Mouse (Mus musculus) neural tube, embryonic 14.5 days (tissue): Measurements from ENCODE around the gene Olfr1419. TPM values are rescaled to one million over a fixed set of nuclear protein-coding genes. Genes with fewer than 3 reads are reported as not detected.
"Not testable (repeated sequence)": the region's sequence is repeated elsewhere in the genome, so short reads cannot be mapped to it uniquely, and the experiment has no call there.

ENCODE experiments used
- ATAC-seq: fragments of 200-750 bp; cut with Nextera tagmentation; 2 replicates; pipeline ENCODE4 v1.8.0; 2017; ENCODE audit warnings: low read depth, mild to moderate bottlenecking, moderate TSS enrichment, moderate library complexity
- H3K27ac ChIP-seq: fragments of 300-500 bp; sonication (generic); 2 replicates; pipeline ENCODE4 v1.5.1; 2014; ENCODE audit warnings: low read depth, mild to moderate bottlenecking, control low read depth, low read length, moderate library complexity, mixed read lengths
- H3K27me3 ChIP-seq: fragments of 300-500 bp; sonication (generic); 2 replicates; pipeline ENCODE4 v1.6.1; 2014; ENCODE audit warnings: low read length; ENCODE audit not compliant: control insufficient read depth, insufficient read depth
- H3K36me3 ChIP-seq: fragments of 300-500 bp; sonication (generic); 2 replicates; pipeline ENCODE4 v1.6.1; 2014; ENCODE audit warnings: low read length, mixed read lengths; ENCODE audit not compliant: control insufficient read depth, insufficient read depth
- H3K4me1 ChIP-seq: fragments of 300-500 bp; sonication (generic); 2 replicates; pipeline ENCODE4 v1.6.1; 2014; ENCODE audit warnings: low read length; ENCODE audit not compliant: control insufficient read depth, insufficient read depth
- H3K4me2 ChIP-seq: fragments of 300-500 bp; sonication (generic); 2 replicates; pipeline ENCODE4 v1.6.1; 2014; ENCODE audit warnings: mild to moderate bottlenecking, low read depth, low read length, control low read depth
- H3K4me3 ChIP-seq: fragments of 300-500 bp; sonication (generic); 2 replicates; pipeline ENCODE4 v1.5.1; 2014; ENCODE audit warnings: low read depth, low read length, control low read depth, mixed read lengths
- H3K9ac ChIP-seq: fragments of 300-500 bp; sonication (generic); replicated peaks from 2 replicates; pipeline ENCODE4 v1.6.1; 2014; ENCODE audit warnings: low read depth, mild to moderate bottlenecking, control low read depth, low read length, mixed read lengths
- H3K9me3 ChIP-seq: fragments of 300-500 bp; sonication (generic); 2 replicates; pipeline ENCODE4 v1.6.1; 2016; ENCODE audit warnings: low read length; ENCODE audit not compliant: control insufficient read depth
- WGBS: fragments of 180-500 bp; shearing (Covaris S2); extraction: QIAGEN DNeasy Blood & Tissue Kit; methylation state at CpG from one replicate; pipeline ENCODE4 v1.1.7; 2014; 5-methylcytosine and 5-hydroxymethylcytosine counted together
- polyA plus RNA-seq: library from polyadenylated mRNA; unstranded; fragments of >200 nt; fragmentation: Nextera tagmentation; extraction: Ambion mirVana; gene quantifications from 2 replicates; pipeline ENCODE4 v1.2.1, GENCODE M21; 2014

The Olfr1419 gene
- not detected in 2 replicates for polyA plus RNA-seq

GRCm38 (mm10) chr19:11875006-11875405 lies at the start of gene Olfr1419:
Gene Olfr1419, minus strand, starts transcription at chr19:11875106.
- H3K4me1 ChIP-seq, result no peaks in the 10 kb centered on the region
- no peaks in the 10 kb centered on the region for H3K9me3 ChIP-seq
- H3K27me3 ChIP-seq, result no peaks in the 10 kb centered on the region
- no peak within 1 kb of the TSS for H3K4me2 ChIP-seq
- H3K27ac ChIP-seq, result no peak within 1 kb of the TSS
- H3K4me3 ChIP-seq, result no peak within 1 kb of the TSS
- 55% methylated on average over 1 of the region's 1 CpGs for WGBS
- ATAC-seq, result no peak
- no peak within 1 kb of the TSS for H3K9ac ChIP-seq
- no peaks in the 10 kb centered on the region for H3K36me3 ChIP-seq

DNA sequence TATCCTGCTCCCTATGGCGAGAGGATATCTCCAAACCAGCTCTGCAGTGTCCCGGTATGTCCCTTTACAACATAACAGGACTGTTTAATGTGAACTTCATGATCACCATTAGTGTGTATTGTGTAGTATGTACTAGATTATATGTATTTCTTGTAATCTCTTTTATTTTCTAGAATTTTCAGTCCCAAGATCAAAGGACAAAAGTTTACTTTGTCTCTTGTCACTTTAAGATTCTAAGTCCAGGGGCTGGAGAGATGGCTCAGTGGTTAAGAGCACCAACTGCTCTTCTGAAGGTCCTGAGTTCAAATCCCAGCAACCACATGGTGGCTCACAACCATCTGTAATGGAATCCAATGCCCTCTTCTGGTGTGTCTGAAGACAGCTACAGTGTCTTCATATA lies 47.6 kb upstream of the Olfr1419 start:
- not testable (repeated sequence) for H3K4me2 ChIP-seq, H3K4me3 ChIP-seq, H3K9me3 ChIP-seq, H3K27ac ChIP-seq, ATAC-seq, H3K27me3 ChIP-seq, H3K9ac ChIP-seq, H3K4me1 ChIP-seq
- WGBS, result 97% methylated on average over 2 of the region's 2 CpGs
- peaks cover 56% of the 10 kb centered on the region for H3K36me3 ChIP-seq

DNA sequence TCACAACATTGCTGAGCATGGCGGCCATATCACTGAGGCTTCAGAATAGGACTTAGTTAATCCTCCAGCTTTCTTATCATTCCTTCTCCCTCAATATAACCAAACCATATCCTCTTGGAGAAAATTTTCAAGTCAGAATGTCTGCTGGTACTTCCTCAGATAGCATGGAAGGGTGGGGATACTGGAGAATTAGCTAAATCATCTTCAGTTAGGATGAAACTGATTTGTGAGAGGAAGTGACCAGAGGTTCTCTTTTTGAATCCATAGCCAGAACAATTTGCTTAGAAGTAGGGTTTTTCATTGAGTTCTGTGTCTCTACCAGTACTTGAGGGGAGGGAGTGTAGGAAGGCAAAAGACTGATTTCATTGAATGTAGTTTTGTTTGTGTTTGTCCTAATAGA lies 47.2 kb upstream of the Olfr1419 start:
- Histone ChIP-seq H3K27ac (no peak overlapping the region), H3K4me2 (no peak overlapping the region), H3K9me3 (no peaks in the 10 kb centered on the region), H3K27me3 (no peaks in the 10 kb centered on the region), H3K4me1 (no peaks in the 10 kb centered on the region), H3K36me3 (peaks cover 52% of the 10 kb centered on the region), H3K4me3 (no peak overlapping the region), H3K9ac (no peak overlapping the region)
- 95% methylated on average over 1 of the region's 1 CpGs for WGBS
- ATAC-seq, result no peak

DNA sequence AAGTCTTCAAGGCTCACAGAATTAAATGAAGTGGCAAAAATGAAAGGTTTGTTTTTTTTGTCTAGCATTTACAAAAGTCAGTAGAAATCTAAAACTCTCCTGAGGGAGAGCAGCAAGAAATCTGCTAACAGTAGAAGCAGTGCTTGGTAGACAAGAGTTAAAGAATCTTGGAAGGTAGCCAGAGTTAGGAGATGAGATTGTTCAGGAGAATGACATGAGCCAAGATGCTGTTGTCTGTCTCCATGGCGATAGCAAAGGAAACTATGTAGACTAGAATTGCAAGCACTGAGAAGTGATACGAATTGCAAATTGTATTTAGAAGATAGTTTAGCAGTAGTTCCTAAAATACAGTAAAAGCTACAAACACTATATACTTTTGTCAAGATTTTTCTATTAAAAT lies 40.9 kb upstream of the Olfr1419 start:
- Histone ChIP-seq H3K4me2 (no peak overlapping the region), H3K36me3 (peaks cover 22% of the 10 kb centered on the region), H3K4me3 (no peak overlapping the region), H3K4me1 (peaks cover 14% of the 10 kb centered on the region; the same call in 1 of the 2 replicates), H3K9ac (no peak overlapping the region), H3K27me3 (no peaks in the 10 kb centered on the region), H3K27ac (no peak overlapping the region), H3K9me3 (no peaks in the 10 kb centered on the region)
- WGBS, result 37% methylated on average over 2 of the region's 2 CpGs
- ATAC-seq, result no peak

DNA sequence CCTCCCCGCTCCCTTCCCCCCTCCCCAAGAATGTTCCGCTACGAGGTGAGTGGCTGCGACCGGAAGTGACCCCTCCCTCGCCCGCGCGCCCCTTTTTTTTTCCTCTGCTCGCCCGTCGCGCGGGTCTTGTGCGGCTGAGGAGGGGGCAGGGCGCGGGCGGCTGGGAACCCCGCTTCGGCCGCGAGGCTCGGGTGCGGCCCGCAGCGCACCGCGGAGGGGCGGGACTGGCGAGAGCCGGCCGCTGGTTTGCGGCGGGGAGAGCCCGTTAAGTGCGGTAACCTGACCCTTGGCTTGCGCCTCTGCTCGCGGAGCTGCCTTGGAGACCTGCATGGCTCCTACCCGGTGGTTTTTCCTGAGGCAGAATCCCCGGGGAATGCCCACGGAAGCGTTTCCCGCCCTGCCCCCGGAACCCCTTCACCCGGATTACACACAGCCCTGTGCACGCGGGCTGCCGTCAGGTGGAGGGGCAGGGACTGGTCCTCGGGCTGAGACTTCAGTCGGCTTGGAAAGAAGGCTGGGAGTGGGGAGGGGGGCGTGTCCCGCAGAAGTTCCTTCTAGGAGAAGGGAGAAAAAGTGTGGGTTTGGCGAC lies 37.7 kb upstream of the Olfr1419 start:
- under 1% methylated on average over 42 of the region's 54 CpGs for WGBS
- no peaks in the 10 kb centered on the region for H3K27me3 ChIP-seq
- H3K27ac ChIP-seq, result peak overlapping the region; percentile 80
- H3K9ac ChIP-seq, result peak overlapping the region; percentile 71
- H3K4me3 ChIP-seq, result peak overlapping the region; percentile 71
- H3K4me2 ChIP-seq, result peak overlapping the region; percentile 66
- no peaks in the 10 kb centered on the region for H3K9me3 ChIP-seq
- peaks cover 12% of the 10 kb centered on the region for H3K36me3 ChIP-seq
- peak; percentile 77 for ATAC-seq
- peaks cover 14% of the 10 kb centered on the region; the same call in 1 of the 2 replicates for H3K4me1 ChIP-seq

GRCm38 (mm10) chr19:11912037-11912532 lies 37.2 kb upstream of the Olfr1419 start, which contains the start of gene Patl1:
Gene Patl1, plus strand, starts transcription at chr19:11912399.
- peak; percentile 97 for ATAC-seq

GRCm38 (mm10) chr19:11911603-11912002 lies 36.7 kb upstream of the Olfr1419 start:
- peak overlapping the region; percentile 72 for H3K4me2 ChIP-seq
- peak overlapping the region; percentile 71 for H3K4me3 ChIP-seq
- peak overlapping the region; percentile 90 for H3K27ac ChIP-seq
- H3K9ac ChIP-seq, result peak overlapping the region; percentile 74
- peaks cover 14% of the 10 kb centered on the region; the same call in 1 of the 2 replicates for H3K4me1 ChIP-seq
- ATAC-seq, result peak; percentile 50
- no peaks in the 10 kb centered on the region for H3K27me3 ChIP-seq
- H3K36me3 ChIP-seq, result peaks cover 12% of the 10 kb centered on the region
- no peaks in the 10 kb centered on the region for H3K9me3 ChIP-seq
- WGBS, result 3% methylated on average over 17 of the region's 17 CpGs

More at GRCm38 (mm10) chr19:11912037-11912532, 37.2 kb upstream of the Olfr1419 start, which contains the start of gene Patl1:
- H3K9ac ChIP-seq, result peak within 1 kb of the TSS; percentile 74
- peak within 1 kb of the TSS; percentile 71 for H3K4me3 ChIP-seq
- peaks cover 12% of the 10 kb centered on the region for H3K36me3 ChIP-seq
- no peaks in the 10 kb centered on the region for H3K27me3 ChIP-seq
- peak within 1 kb of the TSS; percentile 72 for H3K4me2 ChIP-seq
- H3K4me1 ChIP-seq, result peaks cover 14% of the 10 kb centered on the region; the same call in 1 of the 2 replicates
- no peaks in the 10 kb centered on the region for H3K9me3 ChIP-seq
- WGBS, result under 1% methylated on average over 51 of the region's 53 CpGs
- H3K27ac ChIP-seq, result peak within 1 kb of the TSS; percentile 90

GRCm38 (mm10) chr19:11911021-11911420 lies 36.1 kb upstream of the Olfr1419 start:
- WGBS, result 95% methylated on average over 5 of the region's 5 CpGs

GRCm38 (mm10) chr19:11886265-11886664 lies 11.4 kb upstream of the Olfr1419 start, which contains the start of gene Olfr1420:
Gene Olfr1420, plus strand, starts transcription at chr19:11886565.
- H3K4me1 ChIP-seq, result no peaks in the 10 kb centered on the region
- no peak within 1 kb of the TSS for H3K27ac ChIP-seq
- H3K4me3 ChIP-seq, result no peak within 1 kb of the TSS
- H3K9me3 ChIP-seq, result no peaks in the 10 kb centered on the region
- no peak within 1 kb of the TSS for H3K9ac ChIP-seq
- H3K27me3 ChIP-seq, result no peaks in the 10 kb centered on the region
- WGBS, result 62% methylated on average over 1 of the region's 1 CpGs
- no peak for ATAC-seq
- H3K36me3 ChIP-seq, result no peaks in the 10 kb centered on the region
- no peak within 1 kb of the TSS for H3K4me2 ChIP-seq

More at GRCm38 (mm10) chr19:11911021-11911420, 36.1 kb upstream of the Olfr1419 start:
- no peaks in the 10 kb centered on the region for H3K27me3 ChIP-seq
- H3K4me2 ChIP-seq, result peak overlapping the region; percentile 72
- no peaks in the 10 kb centered on the region for H3K9me3 ChIP-seq
- peak overlapping the region; percentile 90; the same call in 1 of the 2 replicates for H3K27ac ChIP-seq
- ATAC-seq, result no peak
- H3K4me3 ChIP-seq, result peak overlapping the region; percentile 71
- peaks cover 14% of the 10 kb centered on the region; the same call in 1 of the 2 replicates for H3K4me1 ChIP-seq
- H3K9ac ChIP-seq, result no peak overlapping the region
- H3K36me3 ChIP-seq, result peaks cover 12% of the 10 kb centered on the region
